Mouse (Mus musculus) bone marrow, adult 2 months (tissue): ENCODE results near the gene Grin2c. TPM values are rescaled to one million over a fixed set of nuclear protein-coding genes. Genes with fewer than 3 reads are reported as not detected.

ENCODE experiments used
- H3K27ac ChIP-seq: fragments of 200-500 bp; 2 replicates; pipeline ENCODE4 v1.5.1; 2012; ENCODE audit warnings: low read depth, mild to moderate bottlenecking, control low read depth, inconsistent platforms, low read length; ENCODE audit not compliant: control insufficient read depth, poor library complexity, insufficient read depth
- H3K4me1 ChIP-seq: fragments of 200-500 bp; 2 replicates; pipeline ENCODE4 v1.6.1; 2011; ENCODE audit warnings: low read length; ENCODE audit not compliant: control insufficient read depth, insufficient read depth
- H3K4me3 ChIP-seq: fragments of 200-500 bp; replicated peaks from 2 replicates; pipeline ENCODE3; 2011; ENCODE audit warnings: mild to moderate bottlenecking, low read depth, low read length, control low read depth; ENCODE audit not compliant: control insufficient read depth
- CTCF ChIP-seq: fragments of 200-500 bp; IDR thresholded peaks from 2 replicates; pipeline ENCODE4 v1.5.1; 2011; ENCODE audit warnings: low read length, control low read depth; ENCODE audit not compliant: control insufficient read depth, insufficient read depth
- POLR2A ChIP-seq: fragments of 200-500 bp; IDR thresholded peaks from 2 replicates; pipeline ENCODE4 v1.6.1; 2011; ENCODE audit warnings: low read depth, mild to moderate bottlenecking, control low read depth, low read length, borderline replicate concordance; ENCODE audit not compliant: control insufficient read depth
- WGBS: fragments of 180-500 bp; shearing (Covaris S2); methylation state at CpG from one replicate; pipeline ENCODE4 v1.1.7; 2018; 5-methylcytosine and 5-hydroxymethylcytosine counted together
- polyA plus RNA-seq: library from polyadenylated mRNA; stranded (reverse); fragments of >200 nt; gene quantifications from 2 replicates; pipeline ENCODE4 v1.2.4, GENCODE M21; 2011; ENCODE audit warnings: low replicate concordance; ENCODE audit not compliant: missing spikeins, insufficient read depth, insufficient read length

The Grin2c gene
- polyA plus RNA-seq, 1 experiment = not detected

- no peak for TF ChIP-seq POLR2A
- no peak for TF ChIP-seq CTCF
- Histone ChIP-seq H3K4me1 (no peaks in the 10 kb centered on the region), H3K4me3 (no peak overlapping the region), H3K27ac (no peak overlapping the region)
- 3% methylated on average over 20 of the region's 20 CpGs for WGBS
Observed at GRCm38 (mm10) chr11:115265771-115266399, 1.2 kb downstream of the Grin2c start.

- H3K4me3 ChIP-seq = no peak overlapping the region
Observed at GRCm38 (mm10) chr11:115264862-115265668, 2.0 kb downstream of the Grin2c start.

GRCm38 (mm10) chr11:115264136-115264861 is 2.7 kb downstream of the Grin2c start:
- no peak for TF ChIP-seq CTCF
- TF ChIP-seq POLR2A = no peak
- H3K4me1 ChIP-seq = no peaks in the 10 kb centered on the region
- no peak overlapping the region for H3K4me3 ChIP-seq
- 51% methylated on average over 7 of the region's 7 CpGs for WGBS
- H3K27ac ChIP-seq = no peak overlapping the region

More at GRCm38 (mm10) chr11:115264862-115265668, 2.0 kb downstream of the Grin2c start:
- TF ChIP-seq CTCF (peak; percentile 49; the same call in 1 of the 2 replicates), POLR2A (no peak)
- Histone ChIP-seq H3K27ac (no peak overlapping the region; the same call in 1 of the 2 replicates), H3K4me1 (no peaks in the 10 kb centered on the region)
- 14% methylated on average over 39 of the region's 39 CpGs for WGBS

- 81% methylated on average over 11 of the region's 11 CpGs for WGBS
- no peak for TF ChIP-seq CTCF
- no peak for TF ChIP-seq POLR2A
Observed at GRCm38 (mm10) chr11:115262954-115263353, 4.1 kb downstream of the Grin2c start.

GRCm38 (mm10) chr11:115259134-115259533 is 7.9 kb downstream of the Grin2c start:
- Histone ChIP-seq H3K27ac (no peak overlapping the region), H3K4me3 (no peak overlapping the region), H3K4me1 (no peaks in the 10 kb centered on the region)
- no peak for TF ChIP-seq CTCF
- no peak for TF ChIP-seq POLR2A
- WGBS = 77% methylated on average over 4 of the region's 4 CpGs

More at GRCm38 (mm10) chr11:115262954-115263353, 4.1 kb downstream of the Grin2c start:
- no peaks in the 10 kb centered on the region for H3K4me1 ChIP-seq
- no peak overlapping the region for H3K4me3 ChIP-seq
- no peak overlapping the region for H3K27ac ChIP-seq

- 20% methylated on average over 59 of the region's 59 CpGs for WGBS
- no peak for TF ChIP-seq CTCF
- no peak for TF ChIP-seq POLR2A
- Histone ChIP-seq H3K4me3 (no peak overlapping the region), H3K27ac (no peak overlapping the region), H3K4me1 (no peaks in the 10 kb centered on the region)
Observed at GRCm38 (mm10) chr11:115257775-115258510, 9.1 kb downstream of the Grin2c start.

GRCm38 (mm10) chr11:115251258-115251657 is 15.8 kb downstream of the Grin2c start:
- WGBS = 67% methylated on average over 3 of the region's 3 CpGs
- Histone ChIP-seq H3K4me1 (peaks cover 1% of the 10 kb centered on the region), H3K27ac (no peak overlapping the region), H3K4me3 (no peak overlapping the region)
- TF ChIP-seq POLR2A = no peak
- no peak for TF ChIP-seq CTCF

- 8% methylated on average over 36 of the region's 36 CpGs for WGBS
Observed at GRCm38 (mm10) chr11:115250405-115251090, 16.5 kb downstream of the Grin2c start.

More at GRCm38 (mm10) chr11:115250405-115251090, 16.5 kb downstream of the Grin2c start:
- no peak overlapping the region for H3K27ac ChIP-seq
- TF ChIP-seq CTCF (no peak), POLR2A (no peak)
- H3K4me1 ChIP-seq = peaks cover 2% of the 10 kb centered on the region
- no peak overlapping the region for H3K4me3 ChIP-seq
